Mouse (Mus musculus) cerebellum, adult 2 months (tissue): ENCODE measurements around the gene B3gat1. TPM values are rescaled to one million over a fixed set of nuclear protein-coding genes. Genes with fewer than 3 reads are reported as not detected.
A peak's percentile ranks its signal among the peaks of the same experiment; 100 is the strongest.

ENCODE experiments used
- DNase-seq, 2 experiments: peaks; one replicate each; pipeline ENCODE4 v3.0.0; 2021
- H3K27ac ChIP-seq: fragments of 200-500 bp; 2 replicates; pipeline ENCODE4 v1.5.1; 2012; ENCODE audit warnings: low read length, control low read depth, inconsistent platforms; ENCODE audit not compliant: insufficient read depth
- H3K27me3 ChIP-seq: fragments of 200-500 bp; 2 replicates; pipeline ENCODE4 v1.6.1; 2012; ENCODE audit warnings: inconsistent platforms, mild to moderate bottlenecking, low read length, moderate library complexity; ENCODE audit not compliant: control insufficient read depth, insufficient read depth
- H3K4me1 ChIP-seq: fragments of 200-500 bp; 2 replicates; pipeline ENCODE4 v1.6.1; 2011; ENCODE audit warnings: low read length; ENCODE audit not compliant: control insufficient read depth, insufficient read depth
- H3K4me3 ChIP-seq: fragments of 200-500 bp; replicated peaks from 2 replicates; pipeline ENCODE3; 2011; ENCODE audit warnings: mild to moderate bottlenecking, low read depth, low read length, control low read depth; ENCODE audit not compliant: insufficient read depth
- CTCF ChIP-seq: fragments of 200-500 bp; IDR thresholded peaks from 2 replicates; pipeline ENCODE4 v1.5.1; 2011; ENCODE audit warnings: low read depth, mild to moderate bottlenecking, control low read depth, low read length, moderate library complexity, borderline replicate concordance; ENCODE audit not compliant: insufficient read depth
- POLR2A ChIP-seq: fragments of 200-500 bp; IDR thresholded peaks from 2 replicates; pipeline ENCODE4 v1.6.1; 2011; ENCODE audit warnings: low read length, control low read depth, borderline replicate concordance; ENCODE audit not compliant: insufficient read depth
- WGBS: fragments of 180-500 bp; shearing (Covaris S2); methylation state at CpG from one replicate; pipeline ENCODE4 v1.1.7; 2018; 5-methylcytosine and 5-hydroxymethylcytosine counted together
- polyA plus RNA-seq: library from polyadenylated mRNA; depleted of rRNA; stranded (reverse); fragments of >200 nt; gene quantifications from 2 replicates; pipeline ENCODE4 v1.2.3, GENCODE M21; 2012

The B3gat1 gene
- polyA plus RNA-seq, 1 experiment = 81.2 TPM

DNA sequence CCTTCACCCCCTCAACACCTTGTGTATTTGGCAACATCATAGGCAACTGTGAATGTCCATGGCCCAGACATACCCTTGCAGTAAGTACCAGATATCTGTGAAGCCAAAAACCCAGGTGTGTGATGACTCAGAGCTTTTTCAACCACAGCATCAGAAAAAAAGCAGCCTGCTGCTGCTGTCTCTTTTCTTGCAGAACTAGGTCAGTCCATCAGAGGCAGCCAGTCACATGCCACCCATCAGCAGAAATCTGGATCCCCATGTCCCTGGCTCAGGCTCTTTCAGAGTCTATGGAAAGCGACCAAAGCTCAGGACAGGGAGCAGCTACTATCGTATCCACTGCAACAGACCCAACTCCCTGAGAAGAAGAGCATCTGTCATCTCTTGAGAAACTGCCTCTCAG, 33.2 kb upstream of the B3gat1 start:
- no peak for TF ChIP-seq POLR2A
- no peak for TF ChIP-seq CTCF
- WGBS = 21% methylated on average over 2 of the region's 2 CpGs
- DNase-seq = peak in 1 of 2 experiments; percentile 36

DNA sequence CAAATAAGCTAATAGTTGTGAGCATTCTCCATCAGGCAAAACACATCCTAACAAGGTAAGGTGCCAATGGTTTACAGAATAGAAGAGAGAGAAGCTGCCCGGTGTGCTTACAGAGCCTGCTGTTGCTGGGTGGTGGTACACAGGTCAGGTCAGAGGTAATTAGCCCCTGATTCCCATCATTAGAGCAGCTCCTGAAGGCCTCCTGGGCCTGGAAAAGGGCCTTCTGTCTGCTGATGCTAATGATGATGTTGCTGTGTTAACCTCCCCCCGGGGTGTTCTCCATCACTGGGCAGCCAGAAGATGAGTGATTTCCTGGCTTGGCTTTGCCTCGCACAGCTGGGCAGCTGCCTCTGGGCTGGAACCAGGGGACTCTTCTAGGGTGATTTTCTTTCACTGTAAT, 15.1 kb upstream of the B3gat1 start:
- DNase-seq = no peak
- WGBS = 53% methylated on average over 3 of the region's 3 CpGs
- H3K4me1 ChIP-seq = no peaks in the 10 kb centered on the region
- H3K27ac ChIP-seq = no peak overlapping the region
- no peak for TF ChIP-seq POLR2A
- TF ChIP-seq CTCF = no peak
- no peak overlapping the region for H3K4me3 ChIP-seq
- no peaks in the 10 kb centered on the region; the same call in 1 of the 2 replicates for H3K27me3 ChIP-seq

More for the DNA sequence above, 33.2 kb upstream of the B3gat1 start:
- no peak overlapping the region for H3K4me3 ChIP-seq
- H3K4me1 ChIP-seq = 0 out of 2 replicates have a peak, but pooled peaks cover 4% of the 10 kb centered on the region
- H3K27me3 ChIP-seq = no peaks in the 10 kb centered on the region
- no peak overlapping the region for H3K27ac ChIP-seq

GRCm38 (mm10) chr9:26721771-26722170, 11.8 kb upstream of the B3gat1 start:
- no peak overlapping the region for H3K27ac ChIP-seq
- WGBS = 59% methylated on average over 7 of the region's 7 CpGs
- no peaks in the 10 kb centered on the region; the same call in 1 of the 2 replicates for H3K27me3 ChIP-seq
- TF ChIP-seq POLR2A (no peak), CTCF (no peak)
- H3K4me1 ChIP-seq = no peaks in the 10 kb centered on the region
- no peak for DNase-seq
- no peak overlapping the region for H3K4me3 ChIP-seq

DNA sequence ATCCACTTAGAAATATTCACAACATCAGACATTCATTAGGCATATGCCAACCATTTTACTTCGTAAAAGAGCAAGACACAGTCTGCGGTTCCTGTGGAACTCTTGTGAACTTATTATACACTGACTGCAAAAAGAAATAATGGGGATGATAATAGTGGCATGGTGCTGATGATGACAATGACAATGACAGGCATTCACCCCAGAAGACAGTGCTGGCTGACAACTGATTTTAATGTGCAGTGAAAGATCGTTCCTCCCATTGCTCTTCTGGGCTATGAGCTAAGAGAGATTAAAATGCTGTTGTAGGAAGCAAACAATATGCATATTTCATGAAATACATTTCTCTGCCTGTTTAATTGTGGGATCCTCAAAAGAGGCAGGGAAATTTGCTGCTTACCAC, 7.8 kb upstream of the B3gat1 start:
- no peaks in the 10 kb centered on the region for H3K27me3 ChIP-seq

GRCm38 (mm10) chr9:26727445-26727844, 6.1 kb upstream of the B3gat1 start:
- no peak overlapping the region for H3K4me3 ChIP-seq
- 57% methylated on average over 2 of the region's 2 CpGs for WGBS
- DNase-seq = no peak
- no peak overlapping the region for H3K27ac ChIP-seq
- no peak for TF ChIP-seq POLR2A
- no peak for TF ChIP-seq CTCF
- H3K27me3 ChIP-seq = no peaks in the 10 kb centered on the region
- no peaks in the 10 kb centered on the region for H3K4me1 ChIP-seq

More for the DNA sequence above, 7.8 kb upstream of the B3gat1 start:
- Histone ChIP-seq H3K4me3 (no peak overlapping the region), H3K27ac (no peak overlapping the region), H3K4me1 (no peaks in the 10 kb centered on the region)
- DNase-seq = no peak
- WGBS = 79% methylated on average over 3 of the region's 3 CpGs
- no peak for TF ChIP-seq CTCF
- TF ChIP-seq POLR2A = no peak

DNA sequence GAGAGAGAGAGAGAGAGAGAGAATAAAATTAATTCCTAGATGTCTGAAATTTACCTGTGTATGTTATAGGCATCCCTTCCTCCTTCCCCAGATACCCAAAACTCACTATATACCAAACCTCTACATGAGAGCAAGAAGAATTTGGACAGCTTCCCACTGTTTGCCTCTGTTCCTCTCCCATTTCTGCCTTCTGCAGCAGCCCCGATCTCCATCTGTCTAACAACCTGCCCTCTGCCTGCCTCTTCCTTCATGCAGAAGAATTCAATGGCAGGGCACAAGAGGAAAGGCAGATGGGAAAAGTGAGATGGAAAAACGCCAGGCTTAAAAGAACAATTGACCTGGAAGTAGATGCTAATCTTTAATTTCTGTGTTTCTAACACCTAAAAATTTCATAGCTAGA, 5.0 kb upstream of the B3gat1 start:
- Histone ChIP-seq H3K27ac (no peak overlapping the region), H3K27me3 (no peaks in the 10 kb centered on the region; the same call in 1 of the 2 replicates), H3K4me3 (no peak overlapping the region), H3K4me1 (no peaks in the 10 kb centered on the region)
- WGBS = 16% methylated on average over 2 of the region's 2 CpGs
- TF ChIP-seq CTCF = no peak
- TF ChIP-seq POLR2A = no peak
- no peak for DNase-seq

DNA sequence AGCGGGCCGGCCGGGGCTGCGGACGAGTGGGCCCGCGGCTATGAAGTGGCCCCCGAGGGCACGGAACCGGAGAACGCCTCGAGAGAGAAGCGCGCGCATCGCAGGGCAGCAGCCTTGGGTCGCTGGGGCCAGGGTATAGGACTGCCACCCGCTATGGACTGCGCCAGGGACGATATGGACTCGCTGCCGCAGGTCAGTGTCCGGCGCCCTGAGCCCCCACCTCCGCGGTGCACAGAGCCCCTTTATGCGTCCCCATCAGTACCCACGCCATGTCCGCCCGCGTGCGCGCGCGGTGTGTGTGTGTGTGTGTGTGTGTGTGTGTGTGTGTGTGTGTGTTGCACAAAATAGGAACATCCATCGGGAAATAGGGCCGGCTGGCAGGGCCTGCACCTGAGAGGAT, 458 bp downstream of the B3gat1 start:
- H3K27ac ChIP-seq = no peak overlapping the region
- under 1% methylated on average over 36 of the region's 37 CpGs for WGBS
- DNase-seq = no peak
- H3K27me3 ChIP-seq = no peaks in the 10 kb centered on the region; the same call in 1 of the 2 replicates
- TF ChIP-seq POLR2A (no peak), CTCF (no peak)
- H3K4me1 ChIP-seq = peaks cover 5% of the 10 kb centered on the region
- H3K4me3 ChIP-seq = peak overlapping the region; percentile 59

GRCm38 (mm10) chr9:26737116-26737515, 3.6 kb downstream of the B3gat1 start:
- WGBS = 17% methylated on average over 5 of the region's 5 CpGs
- peaks cover 5% of the 10 kb centered on the region for H3K4me1 ChIP-seq
- H3K4me3 ChIP-seq = no peak overlapping the region
- DNase-seq = peak; percentile 33 to 58
- no peak overlapping the region for H3K27ac ChIP-seq
- no peaks in the 10 kb centered on the region; the same call in 1 of the 2 replicates for H3K27me3 ChIP-seq
- no peak for TF ChIP-seq POLR2A
- no peak for TF ChIP-seq CTCF
